Mouse (Mus musculus): Measurements from ENCODE around the gene Olfr902. TPM values are rescaled to one million over a fixed set of nuclear protein-coding genes. Genes with fewer than 3 reads are reported as not detected.
"Not testable (repeated sequence)": the region's sequence is repeated elsewhere in the genome, so short reads cannot be mapped to it uniquely, and the experiment has no call there.

Gene Olfr902
- not detected for total RNA-seq (2021)
- long read RNA-seq, experiment 1 = 0 reads
- long read RNA-seq, experiment 2 = 0 reads

- no peak for DNase-seq
Measured at GRCm38 (mm10) chr9:38447352-38447751, at the start of gene Olfr902. Gene Olfr902, plus strand, starts transcription at chr9:38447652.

DNA sequence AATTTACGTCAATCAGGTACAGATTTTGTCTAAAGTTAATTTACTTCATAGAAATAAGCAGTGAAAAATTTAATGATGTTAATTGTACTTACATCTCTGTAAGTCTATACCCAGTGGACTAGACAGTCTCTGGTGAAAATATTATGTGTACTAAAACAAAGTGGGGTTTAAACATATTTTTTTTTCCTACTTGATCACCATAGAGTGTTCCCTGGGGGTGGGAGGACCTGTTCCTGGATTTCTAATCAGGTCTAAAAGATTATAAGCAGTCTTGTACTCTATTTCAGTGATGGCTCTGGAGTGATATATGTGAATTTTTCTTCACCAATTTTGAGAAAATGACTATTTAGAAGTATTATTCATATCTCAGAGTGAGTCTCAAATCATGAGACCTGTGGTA is 46.1 kb upstream of the Olfr902 start, which contains the start of gene Olfr147:
Olfr147 (plus strand) TSS at position 301 of the 400 bp plus-strand sequence.
- DNase-seq = no peak

GRCm38 (mm10) chr9:38407502-38407901 is 40.0 kb upstream of the Olfr902 start:
- DNase-seq = not testable (repeated sequence)

GRCm38 (mm10) chr9:38413502-38413901 is 34.0 kb upstream of the Olfr902 start:
- not testable (repeated sequence) for DNase-seq

DNA sequence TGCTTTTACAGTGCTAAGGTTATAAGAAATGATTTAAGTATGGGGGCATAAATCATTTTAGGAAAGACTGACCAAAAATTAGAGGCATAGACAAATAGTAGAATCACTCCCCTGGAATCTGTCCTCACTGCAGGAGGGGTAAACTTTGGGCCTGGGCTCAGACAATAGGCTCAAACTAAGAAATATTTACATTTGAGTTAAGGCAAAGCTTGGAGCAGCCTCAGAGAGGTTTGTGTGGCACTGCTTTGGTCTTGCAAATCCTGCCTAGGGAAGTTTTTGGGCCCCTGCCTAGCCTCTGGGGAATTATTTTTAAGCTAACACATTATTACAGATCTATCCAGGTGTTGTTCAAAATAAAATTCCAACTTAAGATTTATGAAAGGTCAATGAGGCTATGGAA is 23.7 kb upstream of the Olfr902 start:
- DNase-seq = no peak

- no peak for DNase-seq
Measured at GRCm38 (mm10) chr9:38427026-38427425, 20.4 kb upstream of the Olfr902 start.

- DNase-seq = no peak
Measured at GRCm38 (mm10) chr9:38429155-38429554, 18.3 kb upstream of the Olfr902 start, which contains the start of gene Olfr901. Gene Olfr901, plus strand, starts transcription at chr9:38429455.

GRCm38 (mm10) chr9:38462844-38463243 is 15.4 kb downstream of the Olfr902 start, which contains the start of gene Olfr904:
Gene Olfr904, plus strand, starts transcription at chr9:38463144.
- DNase-seq = no peak

DNA sequence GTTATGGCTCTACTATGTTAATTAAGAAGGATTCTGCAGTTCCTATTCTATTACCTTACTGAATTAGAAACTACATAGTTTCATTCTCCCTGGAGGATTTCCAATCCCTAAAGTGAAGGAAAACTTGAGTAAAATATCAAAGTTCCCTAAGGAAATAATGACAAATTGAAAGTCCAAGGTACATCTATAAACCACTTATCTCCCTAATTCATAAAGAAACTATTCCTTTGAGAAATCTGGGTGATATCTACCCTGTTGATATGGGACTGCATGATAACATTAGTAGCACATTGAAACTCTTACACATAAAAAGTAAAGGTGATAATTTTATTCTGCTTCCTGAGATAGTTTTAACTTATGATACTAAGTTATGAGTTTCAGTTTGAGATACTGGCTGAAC is 23.4 kb downstream of the Olfr902 start, which contains the start of gene Olfr905:
Olfr905 (plus strand) TSS at position 301 of the 400 bp plus-strand sequence.
- no peak for DNase-seq

GRCm38 (mm10) chr9:38486785-38487184 is 39.3 kb downstream of the Olfr902 start, which contains the start of gene Olfr906:
Gene Olfr906, plus strand, starts transcription at chr9:38487085.
- DNase-seq = no peak

DNA sequence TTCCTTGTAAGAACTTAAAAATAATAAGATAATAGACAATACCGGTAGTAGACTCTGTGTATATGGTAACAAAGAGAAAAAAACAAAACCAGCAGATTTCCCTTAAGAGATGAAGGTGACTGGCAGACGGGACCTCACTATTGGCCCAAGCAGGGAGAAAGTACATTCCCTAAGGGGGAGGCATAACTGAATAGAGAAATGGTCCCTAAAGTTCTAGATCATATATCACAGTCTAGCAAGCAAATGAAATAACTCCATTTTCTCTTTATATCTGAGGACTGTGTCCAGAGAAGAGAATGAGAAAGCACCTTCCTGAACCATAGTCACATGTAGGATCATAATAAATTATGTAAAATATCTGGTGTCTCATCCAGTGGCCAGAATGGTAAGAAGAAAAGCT is 48.0 kb downstream of the Olfr902 start, which contains the start of gene Olfr907:
Olfr907 (plus strand) TSS at position 301 of the 400 bp plus-strand sequence.
- DNase-seq = no peak

Other genes with a start within 250 kb of the Olfr902 start
- not detected for gene Olfr893, start 239.3 kb upstream of the Olfr902 start, total RNA-seq (2021)
- not detected for gene Olfr894, start 229.6 kb upstream of the Olfr902 start, total RNA-seq (2021)
- not detected for gene Olfr143, start 194.9 kb upstream of the Olfr902 start, total RNA-seq (2021)
- not detected for gene Olfr895, start 179.8 kb upstream of the Olfr902 start, total RNA-seq (2021)
- gene Olfr896-ps1, start 156.5 kb upstream of the Olfr902 start, total RNA-seq (2021) = not detected
- not detected for gene Olfr25, start 118.6 kb upstream of the Olfr902 start, total RNA-seq (2021)
- not detected for gene Olfr898, start 99.2 kb upstream of the Olfr902 start, total RNA-seq (2021)
- not detected for gene Olfr250, start 80.8 kb upstream of the Olfr902 start, total RNA-seq (2021)
- not detected for gene Olfr251, start 70.6 kb upstream of the Olfr902 start, total RNA-seq (2021)
- gene Olfr147, start 46.0 kb upstream of the Olfr902 start, total RNA-seq (2021) = not detected
- gene Olfr901, start 18.2 kb upstream of the Olfr902 start, total RNA-seq (2021) = not detected
- not detected for gene Olfr904, start 15.5 kb downstream of the Olfr902 start, total RNA-seq (2021)
- not detected for gene Olfr905, start 23.5 kb downstream of the Olfr902 start, total RNA-seq (2021)
- not detected for gene Olfr906, start 39.4 kb downstream of the Olfr902 start, total RNA-seq (2021)
- not detected for gene Olfr907, start 48.1 kb downstream of the Olfr902 start, total RNA-seq (2021)
- not detected for gene Olfr911-ps1, start 73.9 kb downstream of the Olfr902 start, total RNA-seq (2021)
- not detected for gene Olfr910, start 90.2 kb downstream of the Olfr902 start, total RNA-seq (2021)
- not detected for gene Olfr912, start 132.5 kb downstream of the Olfr902 start, total RNA-seq (2021)
- gene Olfr913, start 145.1 kb downstream of the Olfr902 start, total RNA-seq (2021) = not detected
- not detected for gene Olfr914, start 157.4 kb downstream of the Olfr902 start, total RNA-seq (2021)
- gene Olfr916, start 212.2 kb downstream of the Olfr902 start, total RNA-seq (2021) = not detected
- gene Olfr917, start 218.2 kb downstream of the Olfr902 start, total RNA-seq (2021) = not detected
- not detected for gene Olfr918, start 226.9 kb downstream of the Olfr902 start, total RNA-seq (2021)